Mouse (Mus musculus) CD4-positive naive resting alpha-beta T cell, adult 57 days (primary cell): ENCODE data around the gene Olfr1157. TPM values are rescaled to one million over a fixed set of nuclear protein-coding genes. Genes with fewer than 3 reads are reported as not detected.

Experiments used
- total RNA-seq: library from RNA; stranded (reverse); gene quantifications from one replicate; pipeline ENCODE4 v1.2.4, GENCODE M21; 2023

The Olfr1157 gene
- total RNA-seq, result not detected

GRCm38 (mm10) chr2:87968199-87968598 is at the start of gene Olfr1157:
Gene Olfr1157, minus strand, starts transcription at chr2:87968299.

GRCm38 (mm10) chr2:88007515-88008318 is 39.6 kb upstream of the Olfr1157 start, which contains the start of gene Olfr1160:
Gene Olfr1160, minus strand, starts transcription at chr2:88008268.

GRCm38 (mm10) chr2:87989813-87990212 is 21.7 kb upstream of the Olfr1157 start, which contains the start of gene Olfr1158:
Gene Olfr1158, plus strand, starts transcription at chr2:87990113.

GRCm38 (mm10) chr2:87974563-87974962 is 6.5 kb upstream of the Olfr1157 start, which contains the start of gene Olfr74:
Gene Olfr74, minus strand, starts transcription at chr2:87974663.

GRCm38 (mm10) chr2:87953000-87953399 is 15.1 kb downstream of the Olfr1157 start, which contains the start of gene Olfr1156:
Gene Olfr1156, minus strand, starts transcription at chr2:87953100.

GRCm38 (mm10) chr2:87945037-87945436 is 23.1 kb downstream of the Olfr1157 start, which contains the start of gene Olfr1155:
Gene Olfr1155, minus strand, starts transcription at chr2:87945137.

Other genes starting within 250 kb of the Olfr1157 start
- gene Olfr1138, start 228.3 kb downstream of the Olfr1157 start, total RNA-seq, result not detected
- gene Olfr1140, start 224.5 kb downstream of the Olfr1157 start, total RNA-seq, result not detected
- gene Olfr1141, start 214.3 kb downstream of the Olfr1157 start, total RNA-seq, result not detected
- gene Olfr152, start 188.8 kb downstream of the Olfr1157 start, total RNA-seq, result not detected
- gene Olfr1143, start 167.7 kb downstream of the Olfr1157 start, total RNA-seq, result not detected
- gene Olfr1145, start 158.5 kb downstream of the Olfr1157 start, total RNA-seq, result not detected
- gene Olfr1148, start 137.8 kb downstream of the Olfr1157 start, total RNA-seq, result not detected
- not detected for gene Olfr1150-ps1, start 124.3 kb downstream of the Olfr1157 start, total RNA-seq
- gene Olfr1151, start 112.4 kb downstream of the Olfr1157 start, total RNA-seq, result not detected
- gene Olfr1152, start 101.8 kb downstream of the Olfr1157 start, total RNA-seq, result not detected
- gene Olfr1153, start 73.3 kb downstream of the Olfr1157 start, total RNA-seq, result not detected
- not detected for gene Olfr1154, start 63.1 kb downstream of the Olfr1157 start, total RNA-seq
- not detected for gene Olfr1155, start 23.2 kb downstream of the Olfr1157 start, total RNA-seq
- gene Olfr1156, start 15.2 kb downstream of the Olfr1157 start, total RNA-seq, result not detected
- not detected for gene Olfr74, start 6.4 kb upstream of the Olfr1157 start, total RNA-seq
- not detected for gene Olfr1158, start 21.8 kb upstream of the Olfr1157 start, total RNA-seq
- not detected for gene Olfr1160, start 40.0 kb upstream of the Olfr1157 start, total RNA-seq
- not detected for gene Olfr1161, start 54.5 kb upstream of the Olfr1157 start, total RNA-seq
- gene Olfr73, start 69.4 kb upstream of the Olfr1157 start, total RNA-seq, result not detected
- gene Olfr1162, start 82.8 kb upstream of the Olfr1157 start, total RNA-seq, result not detected
- not detected for gene Olfr1163, start 103.5 kb upstream of the Olfr1157 start, total RNA-seq
- gene Olfr1164, start 125.7 kb upstream of the Olfr1157 start, total RNA-seq, result not detected
- not detected for gene Olfr1166, start 160.0 kb upstream of the Olfr1157 start, total RNA-seq
- gene Olfr1167, start 186.9 kb upstream of the Olfr1157 start, total RNA-seq, result not detected
- not detected for gene Olfr1168, start 213.6 kb upstream of the Olfr1157 start, total RNA-seq